Mouse (Mus musculus) embryonic facial prominence, embryonic 14.5 days (tissue): ENCODE data around the gene Ptprn2. TPM values are rescaled to one million over a fixed set of nuclear protein-coding genes. Genes with fewer than 3 reads are reported as not detected.

ENCODE experiments used
- ATAC-seq: fragments of 200-750 bp; cut with Nextera tagmentation; 2 replicates; pipeline ENCODE4 v1.8.0; 2017; ENCODE audit warnings: low read depth, moderate number of reproducible peaks, moderate TSS enrichment
- DNase-seq: peaks from one replicate; pipeline ENCODE4 v3.0.0-alpha.2; 2015; ENCODE audit warnings: low spot score
- H3K27ac ChIP-seq: fragments of 300-500 bp; sonication (generic); replicated peaks from 2 replicates; pipeline ENCODE4 v1.5.1; 2014; ENCODE audit warnings: low read depth, mild to moderate bottlenecking, low read length, moderate library complexity
- H3K27me3 ChIP-seq: fragments of 300-500 bp; sonication (generic); replicated peaks from 2 replicates; pipeline ENCODE4 v1.6.1; 2014; ENCODE audit warnings: low read length; ENCODE audit not compliant: control insufficient read depth, insufficient read depth
- H3K36me3 ChIP-seq: fragments of 300-500 bp; sonication (generic); 2 replicates; pipeline ENCODE4 v1.6.1; 2014; ENCODE audit warnings: low read length, mixed read lengths; ENCODE audit not compliant: control insufficient read depth, insufficient read depth
- H3K4me1 ChIP-seq: fragments of 300-500 bp; sonication (generic); 2 replicates; pipeline ENCODE4 v1.6.1; 2014; ENCODE audit warnings: antibody characterized with exemption, low read length; ENCODE audit not compliant: control insufficient read depth, insufficient read depth
- H3K4me2 ChIP-seq: fragments of 300-500 bp; sonication (generic); 2 replicates; pipeline ENCODE4 v1.6.1; 2014; ENCODE audit warnings: low read depth, mild to moderate bottlenecking, low read length, moderate library complexity, mixed read lengths
- H3K4me3 ChIP-seq: fragments of 300-500 bp; sonication (generic); 2 replicates; pipeline ENCODE4 v1.5.1; 2014; ENCODE audit warnings: low read depth, mild to moderate bottlenecking, low read length
- H3K9ac ChIP-seq: fragments of 300-500 bp; sonication (generic); 2 replicates; pipeline ENCODE4 v1.6.1; 2014; ENCODE audit warnings: low read depth, mild to moderate bottlenecking, low read length, moderate library complexity, mixed read lengths
- H3K9me3 ChIP-seq: fragments of 300-500 bp; sonication (generic); 2 replicates; pipeline ENCODE4 v1.6.1; 2016; ENCODE audit warnings: low read length; ENCODE audit not compliant: control insufficient read depth
- WGBS: fragments of 180-500 bp; shearing (Covaris S2); extraction: QIAGEN DNeasy Blood & Tissue Kit; methylation state at CpG from one replicate; pipeline ENCODE4 v1.1.7; 2014; 5-methylcytosine and 5-hydroxymethylcytosine counted together
- polyA plus RNA-seq: library from polyadenylated mRNA; unstranded; fragments of >200 nt; fragmentation: Nextera tagmentation; extraction: Ambion mirVana; gene quantifications from 2 replicates; pipeline ENCODE4 v1.2.1, GENCODE M21; 2014

Ptprn2 gene
- polyA plus RNA-seq, 1 experiment from 2014 or later = 0.65 TPM

- Histone ChIP-seq H3K27me3 (no peaks in the 10 kb centered on the region), H3K36me3 (no peaks in the 10 kb centered on the region), H3K4me2 (no peak overlapping the region), H3K4me3 (no peak overlapping the region), H3K27ac (no peak overlapping the region), H3K9ac (no peak overlapping the region), H3K4me1 (no peaks in the 10 kb centered on the region), H3K9me3 (no peaks in the 10 kb centered on the region)
- no peak for DNase-seq
- no peak for ATAC-seq
Measured at GRCm38 (mm10) chr12:117235114-117235513, 749.6 kb downstream of the Ptprn2 start.

- no peak overlapping the region for H3K27ac ChIP-seq
- no peaks in the 10 kb centered on the region for H3K4me1 ChIP-seq
- ATAC-seq (no peak), DNase-seq (no peak)
- no peak overlapping the region for H3K4me3 ChIP-seq
- no peak overlapping the region for H3K4me2 ChIP-seq
- H3K9me3 ChIP-seq = no peaks in the 10 kb centered on the region
- no peaks in the 10 kb centered on the region for H3K27me3 ChIP-seq
- 75% methylated on average over 4 of the region's 4 CpGs for WGBS
- no peak overlapping the region for H3K9ac ChIP-seq
- H3K36me3 ChIP-seq = no peaks in the 10 kb centered on the region
Measured at GRCm38 (mm10) chr12:117236020-117236734, 750.7 kb downstream of the Ptprn2 start.

DNA sequence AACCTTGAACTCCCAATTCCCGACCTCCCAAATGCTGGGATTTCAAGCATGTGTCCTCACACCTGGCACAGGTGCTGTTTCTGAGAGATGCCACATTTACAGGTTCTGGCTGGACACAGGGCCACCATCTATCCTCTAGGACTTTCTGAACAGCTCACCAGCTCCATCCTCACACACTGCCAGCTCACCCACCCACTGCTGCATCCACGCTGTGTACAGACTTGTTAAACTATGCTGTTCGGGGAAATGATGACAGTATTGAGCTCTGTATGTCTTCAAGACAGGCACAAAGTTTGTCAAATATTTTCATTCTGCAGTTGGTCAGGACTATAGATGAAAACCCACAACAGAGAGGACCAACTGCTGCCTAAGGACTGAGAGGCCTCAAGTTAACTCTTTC lies 751.5 kb downstream of the Ptprn2 start:
- 76% methylated on average over 3 of the region's 3 CpGs for WGBS
- no peak overlapping the region for H3K9ac ChIP-seq
- H3K9me3 ChIP-seq = no peaks in the 10 kb centered on the region
- H3K27me3 ChIP-seq = no peaks in the 10 kb centered on the region
- H3K36me3 ChIP-seq = no peaks in the 10 kb centered on the region
- H3K4me2 ChIP-seq = no peak overlapping the region
- DNase-seq = no peak
- H3K27ac ChIP-seq = no peak overlapping the region
- ATAC-seq = no peak
- no peaks in the 10 kb centered on the region for H3K4me1 ChIP-seq
- H3K4me3 ChIP-seq = no peak overlapping the region

- Histone ChIP-seq H3K4me2 (no peak overlapping the region), H3K4me3 (no peak overlapping the region), H3K36me3 (no peaks in the 10 kb centered on the region), H3K9me3 (no peaks in the 10 kb centered on the region), H3K27me3 (no peaks in the 10 kb centered on the region), H3K4me1 (no peaks in the 10 kb centered on the region), H3K27ac (no peak overlapping the region), H3K9ac (no peak overlapping the region)
- DNase-seq (peak; percentile 3), ATAC-seq (no peak)
- WGBS = 67% methylated on average over 9 of the region's 9 CpGs
Measured at GRCm38 (mm10) chr12:117239927-117240715, 754.6 kb downstream of the Ptprn2 start.

- Histone ChIP-seq H3K4me3 (no peak overlapping the region), H3K36me3 (no peaks in the 10 kb centered on the region), H3K27me3 (no peaks in the 10 kb centered on the region), H3K9me3 (no peaks in the 10 kb centered on the region), H3K4me1 (no peaks in the 10 kb centered on the region), H3K27ac (no peak overlapping the region), H3K9ac (no peak overlapping the region), H3K4me2 (no peak overlapping the region)
- ATAC-seq = 0 out of 2 replicates have a peak, but pooled peaks have one; percentile 9
- DNase-seq = peak; percentile 6
- 47% methylated on average over 7 of the region's 7 CpGs for WGBS
Measured at GRCm38 (mm10) chr12:117242181-117242580, 756.7 kb downstream of the Ptprn2 start.

DNA sequence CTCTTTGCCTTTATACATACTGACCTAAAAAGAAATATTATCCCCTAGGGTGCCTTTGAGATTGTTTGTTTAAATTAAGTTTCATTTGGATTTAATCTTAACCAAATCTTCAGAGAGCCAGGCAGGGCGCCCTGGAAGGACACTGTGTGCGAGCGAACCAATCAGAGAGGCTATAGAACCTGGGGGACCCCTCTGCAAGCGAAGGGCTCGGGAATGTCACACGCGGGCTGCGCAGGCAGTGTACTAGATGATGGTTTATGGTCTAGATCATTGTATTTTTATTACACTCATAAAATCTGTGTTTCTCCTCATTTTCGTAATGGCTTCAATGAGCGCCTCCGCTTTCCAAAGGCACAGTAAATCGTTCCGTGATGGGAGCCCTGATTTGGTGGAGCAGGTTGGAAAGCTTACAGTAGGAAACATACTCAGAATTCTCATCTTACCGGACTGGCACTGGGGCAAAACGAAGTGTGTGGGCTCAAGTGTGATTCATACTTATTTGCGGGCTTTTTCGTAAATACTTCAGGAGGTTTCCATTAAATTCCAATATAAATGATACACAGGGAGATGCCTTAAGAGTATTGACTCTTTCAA lies 760.5 kb downstream of the Ptprn2 start:
- peaks cover 8% of the 10 kb centered on the region for H3K4me1 ChIP-seq
- no peaks in the 10 kb centered on the region for H3K27me3 ChIP-seq
- no peak overlapping the region for H3K4me3 ChIP-seq
- H3K36me3 ChIP-seq = no peaks in the 10 kb centered on the region
- H3K4me2 ChIP-seq = no peak overlapping the region
- WGBS = 64% methylated on average over 17 of the region's 17 CpGs
- ATAC-seq = no peak
- no peak overlapping the region for H3K9ac ChIP-seq
- H3K27ac ChIP-seq = no peak overlapping the region
- no peak for DNase-seq
- H3K9me3 ChIP-seq = no peaks in the 10 kb centered on the region

GRCm38 (mm10) chr12:117250465-117250864 lies 764.9 kb downstream of the Ptprn2 start:
- H3K27me3 ChIP-seq = no peaks in the 10 kb centered on the region
- DNase-seq = peak; percentile 38
- H3K9ac ChIP-seq = no peak overlapping the region; the same call in 1 of the 2 replicates
- H3K4me2 ChIP-seq = no peak overlapping the region
- H3K4me3 ChIP-seq = no peak overlapping the region
- no peaks in the 10 kb centered on the region for H3K36me3 ChIP-seq
- H3K4me1 ChIP-seq = peaks cover 23% of the 10 kb centered on the region
- WGBS = 3% methylated on average over 6 of the region's 6 CpGs
- no peaks in the 10 kb centered on the region for H3K9me3 ChIP-seq
- H3K27ac ChIP-seq = no peak overlapping the region
- peak; percentile 45; the same call in 1 of the 2 replicates for ATAC-seq

GRCm38 (mm10) chr12:117251663-117252425 lies 766.3 kb downstream of the Ptprn2 start:
- H3K36me3 ChIP-seq = no peaks in the 10 kb centered on the region
- peaks cover 23% of the 10 kb centered on the region for H3K4me1 ChIP-seq
- DNase-seq (peak; percentile 57), ATAC-seq (peak; percentile 73)
- peak overlapping the region; percentile 15; the same call in 1 of the 2 replicates for H3K4me2 ChIP-seq
- H3K9me3 ChIP-seq = no peaks in the 10 kb centered on the region
- no peak overlapping the region for H3K4me3 ChIP-seq
- H3K9ac ChIP-seq = no peak overlapping the region
- H3K27me3 ChIP-seq = no peaks in the 10 kb centered on the region
- 11% methylated on average over 11 of the region's 11 CpGs for WGBS
- H3K27ac ChIP-seq = peak overlapping the region; percentile 35; the same call in 1 of the 2 replicates
